14 mouse cellular contexts compared by ENCODE assay signal in genomic region chr1:151753374-151753929, GRCm38 (mm10). TPM values are rescaled to one million over a fixed set of nuclear protein-coding genes. Genes with fewer than 3 reads are reported as not detected.
DNase-seq lines count a peak whose midpoint lies in the region; ATAC-seq lines count a peak whose summit lies in the region.
"Had no signal": no experiment of that assay in that cellular context is flagged by ENCODE, and none has a peak within 500 bp of the region (broad histone marks: within the 10 kb centered on the region; RNA-seq: fewer than 3 reads in every experiment).

No protein-coding gene starts in this region.

- H3K27me3 ChIP-seq in lung, embryonic 15.5 days: no peaks in the 10 kb centered on the region
- H3K27me3 ChIP-seq in splenic B cell, adult 2 months (ENCODE audit: control insufficient read depth, insufficient read depth, low read length, poor library complexity, severe bottlenecking): no peaks in the 10 kb centered on the region
- H3K27me3 ChIP-seq in midbrain, embryonic 16.5 days (ENCODE audit: control insufficient read depth, insufficient read depth, low read depth, low read length): no peaks in the 10 kb centered on the region
- H3K27me3 ChIP-seq: embryonic facial prominence, embryonic 13.5 days; hindbrain, embryonic 15.5 days; limb, embryonic 13.5 days; stomach, embryonic 15.5 days had no signal

- H3K36me3 ChIP-seq in lung, embryonic 15.5 days: no peaks in the 10 kb centered on the region
- no peaks in the 10 kb centered on the region for H3K36me3 ChIP-seq in splenic B cell, adult 2 months (ENCODE audit: control insufficient read depth, insufficient read depth, low read length, poor library complexity, severe bottlenecking)
- H3K36me3 ChIP-seq in midbrain, embryonic 16.5 days (ENCODE audit: control insufficient read depth, insufficient read depth, low read length): no peaks in the 10 kb centered on the region
- H3K36me3 ChIP-seq: embryonic facial prominence, embryonic 13.5 days; hindbrain, embryonic 15.5 days; limb, embryonic 13.5 days; stomach, embryonic 15.5 days had no signal

- no peak for DNase-seq in lung, postnatal 14 days
- DNase-seq in MN1 (ENCODE audit: low spot score): peak; percentile 12
- peak; percentile 3 for DNase-seq in kidney, postnatal 14 days
- peak; percentile 3 for DNase-seq in splenic B cell, adult 2 months (ENCODE audit: low read depth, low spot score)
- no peak for DNase-seq in right cerebral cortex, postnatal 36 days (ENCODE audit: low spot score in 2 of 2)
- DNase-seq: gastrocnemius, postnatal 36 days; midbrain, embryonic 14.5 days had no signal

- WGBS in lung, embryonic 15.5 days: 62% methylated on average over 8 of the region's 8 CpGs
- 84% methylated on average over 8 of the region's 8 CpGs for WGBS in midbrain, embryonic 16.5 days

- no peak for ATAC-seq in lung, embryonic 15.5 days (ENCODE audit: borderline replicate concordance, extremely low read depth, low FRiP score, low TSS enrichment)
- no peak for ATAC-seq in midbrain, embryonic 16.5 days
- ATAC-seq: forebrain, embryonic 16.5 days had no signal

- H3K4me3 ChIP-seq in lung, embryonic 15.5 days: peak overlapping the region; percentile 88; the same call in 1 of the 2 replicates
- no peak overlapping the region for H3K4me3 ChIP-seq in midbrain, embryonic 16.5 days (ENCODE audit: low read depth, low read length)

- no peaks in the 10 kb centered on the region for H3K9me3 ChIP-seq in lung, embryonic 15.5 days
- H3K9me3 ChIP-seq in midbrain, embryonic 16.5 days (replicated peaks; ENCODE audit: control insufficient read depth, low read length, poor library complexity, severe bottlenecking): no peaks in the 10 kb centered on the region
- H3K9me3 ChIP-seq: embryonic facial prominence, embryonic 13.5 days; hindbrain, embryonic 15.5 days; limb, embryonic 13.5 days; stomach, embryonic 15.5 days had no signal

- peaks cover 36% of the 10 kb centered on the region for H3K4me1 ChIP-seq in lung, embryonic 15.5 days
- peaks cover 20% of the 10 kb centered on the region for H3K4me1 ChIP-seq in midbrain, embryonic 16.5 days (ENCODE audit: control insufficient read depth, insufficient read depth, low read length)

- H3K4me2 ChIP-seq in lung, embryonic 15.5 days: no peak overlapping the region
- no peak overlapping the region for H3K4me2 ChIP-seq in midbrain, embryonic 16.5 days (ENCODE audit: low read length)

- no peak overlapping the region for H3K9ac ChIP-seq in lung, embryonic 15.5 days
- H3K9ac ChIP-seq in midbrain, embryonic 16.5 days (ENCODE audit: low read depth, low read length): no peak overlapping the region
- H3K9ac ChIP-seq: embryonic facial prominence, embryonic 13.5 days; limb, embryonic 13.5 days; stomach, embryonic 15.5 days had no signal

- H3K27ac ChIP-seq in lung, embryonic 15.5 days: no peak overlapping the region; the same call in 1 of the 2 replicates
- H3K27ac ChIP-seq in midbrain, embryonic 16.5 days (ENCODE audit: low read length): no peak overlapping the region
- H3K27ac ChIP-seq: embryonic facial prominence, embryonic 13.5 days; hindbrain, embryonic 15.5 days; limb, embryonic 13.5 days had no signal

RNA-seq across cellular contexts. Expression of gene Edem3, which starts 1.7 kb away (rescaled TPM):
- polyA plus RNA-seq in lung, embryonic 15.5 days (2015; fragmentation: Nextera tagmentation; extraction: Ambion mirVana): 15.2 and 15.9 TPM in 2 replicates
- 22.4 and 27.1 TPM in 2 replicates for polyA plus RNA-seq in midbrain, embryonic 16.5 days (2015; fragmentation: Nextera tagmentation; extraction: Ambion mirVana)

Comparison
In these comparisons a context has a peak if more than half of its experiments do, and no peak if none do; other contexts are left out.
1. DNase-seq: peak in MN1 (single experiment), kidney, postnatal 14 days (single experiment) and splenic B cell, adult 2 months (single experiment); none in lung, postnatal 14 days (single experiment) and right cerebral cortex, postnatal 36 days (0 of 2).